Mouse (Mus musculus) olfactory bulb, adult 2 months (tissue): ENCODE data around the gene Zcchc14.

Experiments used
- CTCF ChIP-seq: fragments of 200-500 bp; IDR thresholded peaks from 2 replicates; pipeline ENCODE4 v1.5.1; 2012; ENCODE audit warnings: low read depth, mild to moderate bottlenecking, low read length, moderate library complexity; ENCODE audit not compliant: insufficient read depth
- POLR2A ChIP-seq: fragments of 200-500 bp; IDR thresholded peaks from 2 replicates; pipeline ENCODE4 v1.6.1; 2012; ENCODE audit warnings: mild to moderate bottlenecking, low read depth, low read length, moderate library complexity; ENCODE audit not compliant: insufficient read depth

DNA sequence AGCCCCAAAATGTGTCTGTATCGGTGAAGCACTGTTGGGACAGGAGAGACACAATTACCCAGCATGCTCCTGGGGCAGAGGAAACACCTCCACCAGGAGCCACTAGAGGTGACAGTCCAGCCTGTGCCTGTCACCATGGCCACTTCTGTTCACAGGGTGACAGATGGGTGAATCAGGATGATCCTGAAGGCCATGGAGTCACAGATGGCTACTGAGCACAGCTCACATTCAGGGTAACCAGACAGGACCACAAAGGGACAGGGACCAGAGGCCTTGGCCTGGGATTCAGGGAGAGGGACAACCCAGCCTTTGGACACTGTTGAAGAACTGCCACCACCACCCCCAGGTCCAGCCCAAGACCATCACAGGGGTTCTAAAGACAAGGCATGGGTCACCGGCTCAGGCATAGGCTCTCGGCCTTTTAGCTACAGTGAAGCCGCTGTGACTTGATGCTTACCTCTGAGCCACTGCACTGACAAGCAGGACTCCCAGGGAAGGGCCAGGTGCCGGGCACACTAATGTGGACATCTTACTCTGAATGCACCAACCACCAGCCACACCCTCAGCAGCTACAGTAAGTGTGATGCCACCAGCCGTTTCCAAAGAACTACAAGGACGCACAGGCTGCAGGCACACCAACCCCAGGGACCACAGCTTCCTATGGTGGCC, 92.1 kb downstream of the Zcchc14 start:
- no peak for TF ChIP-seq POLR2A
- no peak for TF ChIP-seq CTCF
